8 mouse cellular contexts compared by ENCODE assay signal in genomic region chr19:8695330-8695729, GRCm38 (mm10). TPM values are rescaled to one million over a fixed set of nuclear protein-coding genes. Genes with fewer than 3 reads are reported as not detected.
DNase-seq lines count a peak whose midpoint lies in the region; ATAC-seq lines count a peak whose summit lies in the region.

No protein-coding gene starts in this region.

- no peak overlapping the region for H3K9ac ChIP-seq in intestine, embryonic 14.5 days (ENCODE audit: low read length)
- no peak overlapping the region for H3K9ac ChIP-seq in stomach, embryonic 16.5 days (ENCODE audit: low read length)

- H3K4me2 ChIP-seq in intestine, embryonic 14.5 days (ENCODE audit: low read length) = no peak overlapping the region
- H3K4me2 ChIP-seq in stomach, embryonic 16.5 days (ENCODE audit: low read depth, low read length) = no peak overlapping the region

- H3K9me3 ChIP-seq in embryonic facial prominence, embryonic 10.5 days = no peaks in the 10 kb centered on the region
- H3K9me3 ChIP-seq in intestine, embryonic 14.5 days (ENCODE audit: control insufficient read depth, low read length) = no peaks in the 10 kb centered on the region
- H3K9me3 ChIP-seq in stomach, embryonic 16.5 days (replicated peaks; ENCODE audit: control insufficient read depth, low read length) = no peaks in the 10 kb centered on the region

- no peaks in the 10 kb centered on the region for H3K36me3 ChIP-seq in embryonic facial prominence, embryonic 10.5 days (replicated peaks)
- no peaks in the 10 kb centered on the region for H3K36me3 ChIP-seq in intestine, embryonic 14.5 days (ENCODE audit: control insufficient read depth, insufficient read depth, low read length)
- H3K36me3 ChIP-seq in stomach, embryonic 16.5 days (ENCODE audit: control insufficient read depth, insufficient read depth, low read length) = no peaks in the 10 kb centered on the region

- H3K27ac ChIP-seq in embryonic facial prominence, embryonic 10.5 days (replicated peaks) = no peak overlapping the region
- H3K27ac ChIP-seq in intestine, embryonic 14.5 days (ENCODE audit: low read depth) = no peak overlapping the region
- H3K27ac ChIP-seq in stomach, embryonic 16.5 days (ENCODE audit: low read length) = no peak overlapping the region

- WGBS in embryonic facial prominence, embryonic 10.5 days = 58% methylated on average over 6 of the region's 6 CpGs
- 43% methylated on average over 6 of the region's 6 CpGs for WGBS in intestine, embryonic 14.5 days
- WGBS in stomach, embryonic 16.5 days = 51% methylated on average over 6 of the region's 6 CpGs

- peak; percentile 48 for DNase-seq in 3T3-L1 (ENCODE audit: low read depth, low spot score)
- peak; percentile 57 to 69 for DNase-seq in CD8-positive naive resting alpha-beta T cell, adult 2 months (ENCODE audit: low read depth in 2 of 2, low spot score in 2 of 2)
- DNase-seq in embryonic facial prominence, embryonic 10.5 days (ENCODE audit: low spot score) = peak; percentile 41
- no peak for DNase-seq in intestine, embryonic 14.5 days (ENCODE audit: low spot score)
- peak; percentile 77 to 86 for DNase-seq in lung, adult 18-20 months
- no peak for DNase-seq in neural tube, embryonic 10.5 days (ENCODE audit: extremely low spot score, low spot score)
- no peak for DNase-seq in layer of hippocampus, adult 9-11 months

- no peaks in the 10 kb centered on the region for H3K4me1 ChIP-seq in embryonic facial prominence, embryonic 10.5 days
- no peaks in the 10 kb centered on the region for H3K4me1 ChIP-seq in intestine, embryonic 14.5 days (replicated peaks; ENCODE audit: control insufficient read depth, insufficient read depth, low read length)
- no peaks in the 10 kb centered on the region for H3K4me1 ChIP-seq in stomach, embryonic 16.5 days (ENCODE audit: control insufficient read depth, insufficient read depth, low read length)

- H3K4me3 ChIP-seq in embryonic facial prominence, embryonic 10.5 days = no peak overlapping the region
- no peak overlapping the region for H3K4me3 ChIP-seq in intestine, embryonic 14.5 days (ENCODE audit: low read depth, low read length)
- no peak overlapping the region for H3K4me3 ChIP-seq in stomach, embryonic 16.5 days (replicated peaks; ENCODE audit: low read length)

- H3K27me3 ChIP-seq in embryonic facial prominence, embryonic 10.5 days (replicated peaks; ENCODE audit: low read depth, poor library complexity, severe bottlenecking) = no peaks in the 10 kb centered on the region
- H3K27me3 ChIP-seq in intestine, embryonic 14.5 days (replicated peaks; ENCODE audit: control insufficient read depth, insufficient read depth, low read length) = no peaks in the 10 kb centered on the region
- H3K27me3 ChIP-seq in stomach, embryonic 16.5 days (ENCODE audit: control insufficient read depth, insufficient read depth, low read length) = no peaks in the 10 kb centered on the region

- ATAC-seq in intestine, embryonic 14.5 days (replicated peaks; ENCODE audit: low FRiP score, low TSS enrichment, low read depth) = 0 out of 2 replicates have a peak, but pooled peaks have one; percentile 37
- peak; percentile 58; the same call in 1 of the 2 replicates for ATAC-seq in stomach, embryonic 16.5 days (ENCODE audit: insufficient read depth, low FRiP score)

RNA-seq across cellular contexts. Expression of gene Slc3a2, which starts 27.8 kb away (rescaled TPM):
- 125 and 127 TPM in 2 replicates for polyA plus RNA-seq in embryonic facial prominence, embryonic 10.5 days (2016; fragmentation: Nextera tagmentation; extraction: Ambion mirVana)
- 121 and 126 TPM in 2 replicates for polyA plus RNA-seq in intestine, embryonic 14.5 days (2014; fragmentation: Nextera tagmentation; extraction: Ambion mirVana)
- polyA plus RNA-seq in stomach, embryonic 16.5 days (2015; fragmentation: Nextera tagmentation; extraction: Ambion mirVana) = 111 and 116 TPM in 2 replicates

RNA-seq across cellular contexts. Expression of gene Chrm1, which starts 31.7 kb away (rescaled TPM):
- 0.04 and 0.09 TPM in 2 replicates for polyA plus RNA-seq in embryonic facial prominence, embryonic 10.5 days (2016; fragmentation: Nextera tagmentation; extraction: Ambion mirVana)
- 0.26 and 0.44 TPM in 2 replicates for polyA plus RNA-seq in intestine, embryonic 14.5 days (2014; fragmentation: Nextera tagmentation; extraction: Ambion mirVana)
- 1.3 and 1.9 TPM in 2 replicates for polyA plus RNA-seq in stomach, embryonic 16.5 days (2015; fragmentation: Nextera tagmentation; extraction: Ambion mirVana)

RNA-seq across cellular contexts. Expression of gene Wdr74, which starts 40.3 kb away (rescaled TPM):
- 117 and 127 TPM in 2 replicates for polyA plus RNA-seq in embryonic facial prominence, embryonic 10.5 days (2016; fragmentation: Nextera tagmentation; extraction: Ambion mirVana)
- 96.3 and 97.8 TPM in 2 replicates for polyA plus RNA-seq in intestine, embryonic 14.5 days (2014; fragmentation: Nextera tagmentation; extraction: Ambion mirVana)
- polyA plus RNA-seq in stomach, embryonic 16.5 days (2015; fragmentation: Nextera tagmentation; extraction: Ambion mirVana) = 83.0 and 83.5 TPM in 2 replicates

RNA-seq across cellular contexts. Expression of gene 1700092M07Rik, which starts 45.2 kb away (rescaled TPM):
- 3.4 and 3.5 TPM in 2 replicates for polyA plus RNA-seq in embryonic facial prominence, embryonic 10.5 days (2016; fragmentation: Nextera tagmentation; extraction: Ambion mirVana)
- polyA plus RNA-seq in intestine, embryonic 14.5 days (2014; fragmentation: Nextera tagmentation; extraction: Ambion mirVana) = 0.90 and 1.3 TPM in 2 replicates
- polyA plus RNA-seq in stomach, embryonic 16.5 days (2015; fragmentation: Nextera tagmentation; extraction: Ambion mirVana) = 1.1 and 2.1 TPM in 2 replicates

RNA-seq across cellular contexts. Expression of gene Stx5a, which starts 45.9 kb away (rescaled TPM):
- 97.0 and 108 TPM in 2 replicates for polyA plus RNA-seq in embryonic facial prominence, embryonic 10.5 days (2016; fragmentation: Nextera tagmentation; extraction: Ambion mirVana)
- 114 and 132 TPM in 2 replicates for polyA plus RNA-seq in intestine, embryonic 14.5 days (2014; fragmentation: Nextera tagmentation; extraction: Ambion mirVana)
- polyA plus RNA-seq in stomach, embryonic 16.5 days (2015; fragmentation: Nextera tagmentation; extraction: Ambion mirVana) = 146 and 148 TPM in 2 replicates

Comparison
In these comparisons a context has a peak if more than half of its experiments do, and no peak if none do; other contexts are left out.
1. DNase-seq: peak in 3T3-L1 (single experiment), CD8-positive naive resting alpha-beta T cell, adult 2 months (2 of 2), embryonic facial prominence, embryonic 10.5 days (single experiment) and lung, adult 18-20 months (2 of 2); none in intestine, embryonic 14.5 days (single experiment), neural tube, embryonic 10.5 days (single experiment) and layer of hippocampus, adult 9-11 months (single experiment).